Mouse (Mus musculus) E14TG2a.4 (cell line): ENCODE data around the gene Rftn1.
"Not testable (repeated sequence)": the region's sequence is repeated elsewhere in the genome, so short reads cannot be mapped to it uniquely, and the experiment has no call there.

Source experiments
- CTCF ChIP-seq: conservative IDR thresholded peaks from 2 replicates; pipeline ENCODE4 v1.5.1; 2014; ENCODE audit warnings: low read length
- POU5F1 ChIP-seq: IDR thresholded peaks from 2 replicates; pipeline ENCODE4 v1.6.1; 2014; ENCODE audit warnings: low read length, borderline replicate concordance

DNA sequence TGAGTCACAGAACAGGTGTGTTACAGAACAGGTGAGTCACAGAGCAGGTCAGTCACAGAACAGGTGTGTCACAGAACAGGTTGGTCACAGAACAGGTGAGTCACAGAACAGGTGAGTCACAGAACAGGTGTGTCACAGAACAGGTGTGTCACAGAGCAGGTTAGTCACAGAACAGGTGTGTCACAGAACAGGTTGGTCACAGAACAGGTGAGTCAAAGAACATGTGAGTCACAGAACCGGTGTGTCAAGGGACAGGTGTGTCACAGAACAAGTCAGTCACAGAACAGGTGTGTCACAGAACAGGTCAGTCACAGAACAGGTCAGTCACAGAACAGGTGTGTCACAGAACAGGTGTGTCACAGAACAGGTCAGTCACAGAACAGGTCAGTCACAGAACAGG, 74.1 kb downstream of the Rftn1 start:
- TF ChIP-seq CTCF, POU5F1: not testable (repeated sequence)
